In the genomic region with DNA sequence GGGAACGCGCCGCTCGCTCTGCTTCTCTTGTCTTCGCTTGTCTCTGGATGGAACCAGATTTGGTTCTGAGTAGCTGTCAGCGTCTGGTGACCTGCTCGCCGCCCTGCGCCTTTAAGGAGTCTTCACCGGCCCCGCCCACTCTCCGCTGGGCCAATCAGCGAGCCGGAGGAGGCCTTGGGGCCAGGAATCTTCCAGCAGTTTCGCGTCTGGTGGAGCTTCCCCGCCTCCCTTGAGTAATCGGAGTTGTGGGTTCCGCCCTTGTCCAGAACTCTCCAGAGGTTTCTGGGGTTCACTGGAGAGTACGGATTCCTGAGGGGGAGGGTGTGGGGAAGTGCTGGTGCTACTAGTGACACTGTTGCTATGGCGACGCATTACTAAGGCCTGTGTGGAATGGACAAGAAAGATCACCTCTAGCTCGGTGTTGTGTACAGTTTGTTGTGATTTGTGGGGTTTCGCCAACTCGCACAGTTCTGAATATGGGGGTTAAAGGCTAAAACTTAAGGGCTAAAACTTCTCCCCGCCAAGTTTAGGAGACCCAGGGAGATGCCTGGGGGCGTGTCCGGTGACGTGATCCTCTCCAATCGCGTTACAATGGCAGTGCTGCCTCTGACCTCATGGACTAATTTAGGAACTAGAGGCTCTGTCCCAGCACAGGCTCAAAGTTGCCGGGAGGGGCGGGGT, we compare ENCODE assay signal across 8 mouse cellular contexts. TPM values are rescaled to one million over a fixed set of nuclear protein-coding genes. Genes with fewer than 3 reads are reported as not detected.
DNase-seq lines count a peak whose midpoint lies in the region; ATAC-seq lines count a peak whose summit lies in the region.
"Not testable (repeated sequence)": the region's sequence is repeated elsewhere in the genome, so short reads cannot be mapped to it uniquely, and the experiment has no call there.

A gene (minus strand): TSS at position 88 of the 681 bp plus-strand sequence.
A gene (plus strand): TSS at position 635 of the 681 bp plus-strand sequence.

- peak within 1 kb of the TSS; percentile 65 for H3K9ac ChIP-seq in heart, embryonic 12.5 days
- H3K9ac ChIP-seq in kidney, embryonic 14.5 days (ENCODE audit: low read depth, low read length), result peak within 1 kb of the TSS; percentile 42; the same call in 1 of the 2 replicates
- H3K9ac ChIP-seq in limb, embryonic 12.5 days (replicated peaks), result peak within 1 kb of the TSS; percentile 34; the same call in 1 of the 2 replicates
- H3K9ac ChIP-seq in midbrain, embryonic 11.5 days (ENCODE audit: low read length), result peak within 1 kb of the TSS; percentile 2; the same call in 1 of the 2 replicates

- H3K9me3 ChIP-seq in forebrain, embryonic 10.5 days; heart, embryonic 12.5 days (replicated peaks); kidney, embryonic 14.5 days (ENCODE audit: control insufficient read depth, low read length); limb, embryonic 12.5 days; midbrain, embryonic 11.5 days (ENCODE audit: control insufficient read depth, low read length): not testable (repeated sequence)

- WGBS in forebrain, embryonic 10.5 days, result under 1% methylated on average over 33 of the region's 33 CpGs
- WGBS in heart, embryonic 12.5 days, result under 1% methylated on average over 29 of the region's 33 CpGs
- WGBS in kidney, embryonic 14.5 days, result 1% methylated on average over 26 of the region's 33 CpGs
- under 1% methylated on average over 33 of the region's 33 CpGs for WGBS in limb, embryonic 12.5 days
- under 1% methylated on average over 25 of the region's 33 CpGs for WGBS in midbrain, embryonic 11.5 days

- H3K4me1 ChIP-seq in brown adipose tissue, adult 24 weeks (ENCODE audit: control insufficient read depth, insufficient read depth, insufficient read length, low read length); forebrain, embryonic 10.5 days; heart, embryonic 12.5 days (replicated peaks); kidney, embryonic 14.5 days (ENCODE audit: control insufficient read depth, insufficient read depth, low read length); limb, embryonic 12.5 days (replicated peaks); midbrain, embryonic 11.5 days (ENCODE audit: control insufficient read depth, insufficient read depth, low read length): not testable (repeated sequence)

- peak within 1 kb of the TSS; percentile 88 for H3K27ac ChIP-seq in brown adipose tissue, adult 24 weeks (replicated peaks; ENCODE audit: low read depth, low read length)
- peak within 1 kb of the TSS; percentile 78 for H3K27ac ChIP-seq in forebrain, embryonic 10.5 days
- H3K27ac ChIP-seq in heart, embryonic 12.5 days (ENCODE audit: poor library complexity, severe bottlenecking), result peak within 1 kb of the TSS; percentile 79
- not testable (repeated sequence) for H3K27ac ChIP-seq in kidney, embryonic 14.5 days (ENCODE audit: low read depth, low read length); midbrain, embryonic 11.5 days (ENCODE audit: low read depth, low read length)
- H3K27ac ChIP-seq in limb, embryonic 12.5 days, result 0 out of 2 replicates have a peak within 1 kb of the TSS, but pooled peaks have one; percentile 20

- H3K4me3 ChIP-seq in brown adipose tissue, adult 24 weeks (ENCODE audit: insufficient read depth, low read depth, low read length), result peak within 1 kb of the TSS; percentile 58
- H3K4me3 ChIP-seq in forebrain, embryonic 10.5 days, result peak within 1 kb of the TSS; percentile 57
- H3K4me3 ChIP-seq in heart, embryonic 12.5 days, result peak within 1 kb of the TSS; percentile 53
- H3K4me3 ChIP-seq in kidney, embryonic 14.5 days (ENCODE audit: low read length), result peak within 1 kb of the TSS; percentile 38
- peak within 1 kb of the TSS; percentile 42 for H3K4me3 ChIP-seq in limb, embryonic 12.5 days (replicated peaks)
- peak within 1 kb of the TSS; percentile 18 for H3K4me3 ChIP-seq in midbrain, embryonic 11.5 days (ENCODE audit: low read depth, low read length)

- DNase-seq in forebrain, embryonic 10.5 days (ENCODE audit: extremely low spot score, low spot score), result peak; percentile 77
- peak; percentile 96 for DNase-seq in midbrain, embryonic 11.5 days (ENCODE audit: low spot score, missing footprints)
- peak; percentile 80 for DNase-seq in right cerebral cortex, postnatal 25 days
- DNase-seq in urinary bladder, postnatal 36 days (ENCODE audit: low spot score in 2 of 2), result peak; percentile 82 to 88

- H3K27me3 ChIP-seq in forebrain, embryonic 10.5 days (ENCODE audit: poor library complexity, severe bottlenecking), result peaks cover 51% of the 10 kb centered on the region
- peaks cover 26% of the 10 kb centered on the region for H3K27me3 ChIP-seq in heart, embryonic 12.5 days (replicated peaks)
- H3K27me3 ChIP-seq in kidney, embryonic 14.5 days (ENCODE audit: control insufficient read depth, insufficient read depth, low read length), result peaks cover 20% of the 10 kb centered on the region
- peaks cover 31% of the 10 kb centered on the region for H3K27me3 ChIP-seq in limb, embryonic 12.5 days
- peaks cover 20% of the 10 kb centered on the region for H3K27me3 ChIP-seq in midbrain, embryonic 11.5 days (ENCODE audit: control insufficient read depth, insufficient read depth, low read length)

- H3K4me2 ChIP-seq in heart, embryonic 12.5 days, result peak within 1 kb of the TSS; percentile 90
- H3K4me2 ChIP-seq in kidney, embryonic 14.5 days (replicated peaks; ENCODE audit: low read depth, low read length), result peak within 1 kb of the TSS; percentile 72
- peak within 1 kb of the TSS; percentile 77 for H3K4me2 ChIP-seq in limb, embryonic 12.5 days
- peak within 1 kb of the TSS; percentile 44 for H3K4me2 ChIP-seq in midbrain, embryonic 11.5 days

- peak; percentile 95 for ATAC-seq in heart, embryonic 12.5 days (ENCODE audit: insufficient number of reproducible peaks, low FRiP score)
- ATAC-seq in kidney, embryonic 14.5 days (ENCODE audit: low FRiP score, low TSS enrichment), result peak; percentile 95
- ATAC-seq in limb, embryonic 12.5 days (ENCODE audit: insufficient number of reproducible peaks, insufficient read depth, low FRiP score, low TSS enrichment, low read depth), result peak; percentile 86
- ATAC-seq in midbrain, embryonic 11.5 days (ENCODE audit: low FRiP score), result peak; percentile 96

- not testable (repeated sequence) for H3K36me3 ChIP-seq in forebrain, embryonic 10.5 days (replicated peaks); heart, embryonic 12.5 days; kidney, embryonic 14.5 days (ENCODE audit: control insufficient read depth, insufficient read depth, low read length); limb, embryonic 12.5 days; midbrain, embryonic 11.5 days (ENCODE audit: control insufficient read depth, insufficient read depth, low read length)

RNA-seq across cellular contexts. Expression of the first gene that starts in this region (rescaled TPM):
- 6.3 and 18.9 TPM in 2 replicates for polyA plus RNA-seq in brown adipose tissue, adult 24 weeks (2012; ENCODE audit: insufficient read depth, insufficient read length, missing spikeins)
- 0.94 and 2.1 TPM in 2 replicates for polyA plus RNA-seq in forebrain, embryonic 10.5 days (2016; fragmentation: Nextera tagmentation; extraction: Ambion mirVana)
- polyA plus RNA-seq in heart, embryonic 12.5 days (2016; fragmentation: Nextera tagmentation; extraction: Ambion mirVana), result 6.2 and 6.4 TPM in 2 replicates
- 4.3 and 4.8 TPM in 2 replicates for polyA plus RNA-seq in kidney, embryonic 14.5 days (2014; fragmentation: Nextera tagmentation; extraction: Ambion mirVana)
- polyA plus RNA-seq in limb, embryonic 12.5 days (2016; fragmentation: Nextera tagmentation; extraction: Ambion mirVana), result 1.9 and 2.0 TPM in 2 replicates
- 0.59 and 1.2 TPM in 2 replicates for polyA plus RNA-seq in midbrain, embryonic 11.5 days (2014; fragmentation: Nextera tagmentation; extraction: Ambion mirVana)

RNA-seq across cellular contexts. Expression of the second gene that starts in this region (rescaled TPM):
- polyA plus RNA-seq in brown adipose tissue, adult 24 weeks (2012; ENCODE audit: insufficient read depth, insufficient read length, missing spikeins), result 0.48 and 0.71 TPM in 2 replicates
- polyA plus RNA-seq in forebrain, embryonic 10.5 days (2016; fragmentation: Nextera tagmentation; extraction: Ambion mirVana), result 1.1 TPM in 2 replicates
- polyA plus RNA-seq in heart, embryonic 12.5 days (2016; fragmentation: Nextera tagmentation; extraction: Ambion mirVana), result 2.9 and 3.1 TPM in 2 replicates
- 0.79 and 1.3 TPM in 2 replicates for polyA plus RNA-seq in kidney, embryonic 14.5 days (2014; fragmentation: Nextera tagmentation; extraction: Ambion mirVana)
- polyA plus RNA-seq in limb, embryonic 12.5 days (2016; fragmentation: Nextera tagmentation; extraction: Ambion mirVana), result 1.0 and 1.1 TPM in 2 replicates
- polyA plus RNA-seq in midbrain, embryonic 11.5 days (2014; fragmentation: Nextera tagmentation; extraction: Ambion mirVana), result 1.4 and 2.0 TPM in 2 replicates

Comparison
In these comparisons a context has a peak if more than half of its experiments do, and no peak if none do; other contexts are left out.
1. H3K9ac ChIP-seq: peak in every context shown above with its lines; median percentile 65 in heart, embryonic 12.5 days; 42 in kidney, embryonic 14.5 days; 34 in limb, embryonic 12.5 days; 2 in midbrain, embryonic 11.5 days.